Mouse (Mus musculus) layer of hippocampus, adult 2 months (tissue): ENCODE data around the gene Mut. TPM values are rescaled to one million over a fixed set of nuclear protein-coding genes. Genes with fewer than 3 reads are reported as not detected.
A peak's percentile ranks its signal among the peaks of the same experiment; 100 is the strongest.

Source experiments
- DNase-seq, 2 experiments: peaks; one replicate each; pipeline ENCODE4 v3.0.0; 2022; ENCODE audit warnings: low spot score in 2 of 2
- H3K27ac ChIP-seq: fragments of 200-600 bp; 2 replicates; pipeline ENCODE4 v1.8.1; 2022
- H3K4me3 ChIP-seq: fragments of 200-600 bp; 2 replicates; pipeline ENCODE4 v1.8.1; 2022; ENCODE audit warnings: mild to moderate bottlenecking
- CTCF ChIP-seq: fragments of 200-600 bp; conservative IDR thresholded peaks from 2 replicates; pipeline ENCODE4 v1.8.1; 2022; ENCODE audit warnings: antibody characterized with exemption, mild to moderate bottlenecking, moderate library complexity
- total RNA-seq, 2 experiments: library from RNA; stranded (reverse); gene quantifications; 2 replicates each; pipeline ENCODE4 v1.2.3; 2021

Mut gene
- total RNA-seq, 2 experiments from 2014 or later = 48.9 to 50.7 TPM

DNA sequence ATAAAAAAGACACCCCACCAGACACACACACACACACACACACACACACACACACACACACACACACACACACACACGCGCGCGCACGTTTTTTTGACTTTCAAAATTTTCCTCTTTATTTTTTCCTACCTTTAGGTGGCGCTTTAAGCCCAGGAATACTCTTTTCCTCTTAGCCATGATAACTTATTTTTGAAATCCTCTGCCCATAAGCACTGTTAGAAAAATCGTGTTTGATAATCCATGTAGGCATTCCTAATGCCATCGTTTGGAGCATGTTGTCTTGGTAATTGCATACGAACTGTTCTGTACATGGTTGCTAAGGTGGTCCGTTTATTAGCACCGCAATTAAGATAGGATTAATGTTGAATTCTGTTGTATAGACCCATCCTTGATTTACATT, 43.4 kb downstream of the Mut start:
- peak; percentile 16 to 31 for DNase-seq
- Histone ChIP-seq H3K4me3 (no peak overlapping the region), H3K27ac (0 out of 2 replicates have a peak overlapping the region, but pooled peaks have one; percentile 23)
- peak; percentile 68 for TF ChIP-seq CTCF

DNA sequence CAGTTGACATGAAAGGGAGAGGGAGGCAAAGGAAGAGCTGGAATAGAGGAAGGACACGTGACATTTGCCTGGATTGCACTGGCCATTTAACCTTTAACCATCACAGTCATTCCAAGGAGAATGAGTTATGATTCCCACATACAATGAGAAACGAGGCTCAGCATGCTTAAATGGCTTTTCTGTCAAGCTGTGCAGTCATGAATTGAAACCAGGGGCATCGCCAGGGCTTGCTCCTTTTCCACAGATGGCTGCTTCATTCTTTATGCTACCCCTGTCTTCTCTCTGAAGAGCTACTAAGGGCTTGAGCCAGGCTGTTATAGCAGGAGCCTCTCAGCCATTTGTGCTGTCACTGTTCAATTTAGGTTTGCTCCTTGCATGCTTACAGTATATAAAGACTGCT, 57.6 kb downstream of the Mut start:
- no peak for DNase-seq
- no peak for TF ChIP-seq CTCF
- no peak overlapping the region for H3K4me3 ChIP-seq
- no peak overlapping the region for H3K27ac ChIP-seq

Other genes with a start within 250 kb of the Mut start
- not detected for gene Esp1, start 207.6 kb upstream of the Mut start, total RNA-seq
- gene Crisp2, start 127.7 kb upstream of the Mut start, total RNA-seq = not detected
- gene Rhag, start 123.6 kb upstream of the Mut start, total RNA-seq = not detected
- under 1 TPM in 1 of 2 experiments, not detected in 1; 0.23 TPM for gene 9130008F23Rik, start 54.1 kb upstream of the Mut start, total RNA-seq
- not detected for gene Glyatl3, start 20.3 kb upstream of the Mut start, total RNA-seq
- 1 to 10 TPM; 3.9 to 4.0 TPM for gene Cenpq, start 362 bp downstream of the Mut start, total RNA-seq